Mouse (Mus musculus) stomach, embryonic 14.5 days (tissue): ENCODE results near the gene Otulinl. TPM values are rescaled to one million over a fixed set of nuclear protein-coding genes. Genes with fewer than 3 reads are reported as not detected.

ENCODE experiments used
- ATAC-seq: fragments of 200-750 bp; cut with Nextera tagmentation; 2 replicates; pipeline ENCODE4 v1.8.0; 2017; ENCODE audit warnings: low read depth, moderate TSS enrichment; ENCODE audit not compliant: insufficient number of reproducible peaks, insufficient read depth, low FRiP score
- H3K27ac ChIP-seq: fragments of 300-500 bp; sonication (generic); 2 replicates; pipeline ENCODE4 v1.5.1; 2014; ENCODE audit warnings: mild to moderate bottlenecking, low read length, moderate library complexity, mixed read lengths
- H3K27me3 ChIP-seq: fragments of 300-500 bp; sonication (generic); 2 replicates; pipeline ENCODE4 v1.6.1; 2014; ENCODE audit warnings: low read length, control low read depth, mixed read lengths; ENCODE audit not compliant: control insufficient read depth, insufficient read depth
- H3K36me3 ChIP-seq: fragments of 300-500 bp; sonication (generic); 2 replicates; pipeline ENCODE4 v1.6.1; 2014; ENCODE audit warnings: mild to moderate bottlenecking, control low read depth, low read length, moderate library complexity, mixed read lengths; ENCODE audit not compliant: control insufficient read depth, insufficient read depth
- H3K4me1 ChIP-seq: fragments of 300-500 bp; sonication (generic); 2 replicates; pipeline ENCODE4 v1.6.1; 2014; ENCODE audit warnings: low read length, control low read depth, mixed read lengths; ENCODE audit not compliant: control insufficient read depth, insufficient read depth
- H3K4me2 ChIP-seq: fragments of 300-500 bp; sonication (generic); replicated peaks from 2 replicates; pipeline ENCODE4 v1.6.1; 2014; ENCODE audit warnings: low read depth, low read length, control low read depth
- H3K4me3 ChIP-seq: fragments of 300-500 bp; sonication (generic); 2 replicates; pipeline ENCODE4 v1.5.1; 2014; ENCODE audit warnings: low read depth, low read length, control low read depth
- H3K9ac ChIP-seq: fragments of 300-500 bp; sonication (generic); replicated peaks from 2 replicates; pipeline ENCODE4 v1.6.1; 2014; ENCODE audit warnings: low read depth, mild to moderate bottlenecking, control low read depth, low read length, moderate library complexity, mixed read lengths
- H3K9me3 ChIP-seq: fragments of 300-500 bp; sonication (generic); 2 replicates; pipeline ENCODE4 v1.6.1; 2016; ENCODE audit warnings: low read depth, low read length, control low read depth; ENCODE audit not compliant: control insufficient read depth
- WGBS: fragments of 180-500 bp; shearing (Covaris S2); extraction: QIAGEN DNeasy Blood & Tissue Kit; methylation state at CpG from one replicate; pipeline ENCODE4 v1.1.7; 2014; 5-methylcytosine and 5-hydroxymethylcytosine counted together
- polyA plus RNA-seq: library from polyadenylated mRNA; unstranded; fragments of >200 nt; fragmentation: Nextera tagmentation; extraction: Ambion mirVana; gene quantifications from 2 replicates; pipeline ENCODE4 v1.2.1, GENCODE M21; 2014

Otulinl gene
- polyA plus RNA-seq, 1 experiment from 2014 or later: 13.2 TPM

DNA sequence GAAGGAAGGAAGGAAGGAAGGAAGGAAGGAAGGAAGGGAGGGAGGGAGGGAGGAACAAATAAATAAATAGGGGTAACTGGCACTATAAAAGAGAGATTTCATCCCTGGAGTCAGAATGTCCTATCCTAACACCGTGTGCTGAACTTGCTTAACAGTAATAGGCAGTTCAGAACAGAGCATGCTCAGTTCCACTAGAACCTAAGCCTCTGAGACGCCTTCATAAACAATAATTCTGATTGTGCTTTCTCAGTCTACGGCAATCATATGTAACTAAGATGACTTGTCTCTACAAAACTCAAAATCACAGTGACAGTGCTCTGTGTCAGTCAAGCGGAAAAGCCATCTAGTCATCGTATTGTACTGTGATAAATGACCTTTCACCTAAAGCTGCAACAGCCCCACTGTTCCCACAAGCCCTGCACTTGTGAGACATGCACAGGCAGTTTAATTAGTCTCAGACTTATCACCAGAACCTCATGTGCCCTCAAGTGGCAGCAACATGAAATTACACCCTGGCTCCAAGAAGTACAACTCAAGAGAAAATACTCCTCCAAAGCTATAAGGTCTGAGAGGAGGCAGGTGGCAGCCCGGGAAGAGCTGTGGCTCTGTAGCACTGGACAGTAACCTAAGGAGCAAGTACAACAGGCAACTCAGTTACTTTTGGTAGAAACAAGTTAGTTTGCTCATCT lies 68.7 kb downstream of the Otulinl start:
- ATAC-seq: peak; percentile 51; the same call in 1 of the 2 replicates
- H3K4me3 ChIP-seq: no peak overlapping the region
- H3K4me1 ChIP-seq: 0 out of 2 replicates have a peak, but pooled peaks cover 2% of the 10 kb centered on the region
- no peak overlapping the region for H3K27ac ChIP-seq
- WGBS: 44% methylated on average over 6 of the region's 6 CpGs
- no peaks in the 10 kb centered on the region for H3K9me3 ChIP-seq
- H3K36me3 ChIP-seq: peaks cover 27% of the 10 kb centered on the region
- no peak overlapping the region for H3K4me2 ChIP-seq
- no peaks in the 10 kb centered on the region for H3K27me3 ChIP-seq
- no peak overlapping the region for H3K9ac ChIP-seq

GRCm38 (mm10) chr15:27609554-27609953 lies 71.8 kb downstream of the Otulinl start:
- H3K4me3 ChIP-seq: no peak overlapping the region
- no peak overlapping the region for H3K4me2 ChIP-seq
- H3K4me1 ChIP-seq: 0 out of 2 replicates have a peak, but pooled peaks cover 2% of the 10 kb centered on the region
- H3K9me3 ChIP-seq: no peaks in the 10 kb centered on the region
- ATAC-seq: no peak
- H3K27ac ChIP-seq: no peak overlapping the region
- peaks cover 27% of the 10 kb centered on the region for H3K36me3 ChIP-seq
- no peak overlapping the region for H3K9ac ChIP-seq
- H3K27me3 ChIP-seq: no peaks in the 10 kb centered on the region
- WGBS: 45% methylated on average over 4 of the region's 4 CpGs

- 84% methylated on average over 3 of the region's 3 CpGs for WGBS
- Histone ChIP-seq H3K4me2 (no peak overlapping the region), H3K36me3 (peaks cover 27% of the 10 kb centered on the region), H3K4me1 (0 out of 2 replicates have a peak, but pooled peaks cover 2% of the 10 kb centered on the region), H3K9me3 (no peaks in the 10 kb centered on the region), H3K27ac (no peak overlapping the region), H3K4me3 (no peak overlapping the region), H3K9ac (no peak overlapping the region), H3K27me3 (no peaks in the 10 kb centered on the region)
- 0 out of 2 replicates have a peak, but pooled peaks have one; percentile 28 for ATAC-seq
These were observed 76.1 kb downstream of the Otulinl start for GRCm38 (mm10) chr15:27605252-27605651.

Other genes with a start within 250 kb of the Otulinl start
- 13.7 and 17.2 TPM in 2 replicates for gene Ank, start 214.9 kb downstream of the Otulinl start, polyA plus RNA-seq
- gene Otulin, start 50.9 kb downstream of the Otulinl start, polyA plus RNA-seq: 33.2 and 38.9 TPM in 2 replicates